Mouse (Mus musculus): ENCODE data around the gene Pgam1.
A peak's percentile ranks its signal among the peaks of the same experiment; 100 is the strongest.
"Not testable (repeated sequence)": the region's sequence is repeated elsewhere in the genome, so short reads cannot be mapped to it uniquely, and the experiment has no call there.

Pgam1 gene

GRCm38 (mm10) chr19:41910396-41910795 is 1.3 kb upstream of the Pgam1 start:
- DNase-seq (ENCODE audit: low read depth, low spot score): no peak

- no peak for DNase-seq (ENCODE audit: low read depth, low spot score)
Measured at GRCm38 (mm10) chr19:41912121-41913080, 678 bp downstream of the Pgam1 start.

DNA sequence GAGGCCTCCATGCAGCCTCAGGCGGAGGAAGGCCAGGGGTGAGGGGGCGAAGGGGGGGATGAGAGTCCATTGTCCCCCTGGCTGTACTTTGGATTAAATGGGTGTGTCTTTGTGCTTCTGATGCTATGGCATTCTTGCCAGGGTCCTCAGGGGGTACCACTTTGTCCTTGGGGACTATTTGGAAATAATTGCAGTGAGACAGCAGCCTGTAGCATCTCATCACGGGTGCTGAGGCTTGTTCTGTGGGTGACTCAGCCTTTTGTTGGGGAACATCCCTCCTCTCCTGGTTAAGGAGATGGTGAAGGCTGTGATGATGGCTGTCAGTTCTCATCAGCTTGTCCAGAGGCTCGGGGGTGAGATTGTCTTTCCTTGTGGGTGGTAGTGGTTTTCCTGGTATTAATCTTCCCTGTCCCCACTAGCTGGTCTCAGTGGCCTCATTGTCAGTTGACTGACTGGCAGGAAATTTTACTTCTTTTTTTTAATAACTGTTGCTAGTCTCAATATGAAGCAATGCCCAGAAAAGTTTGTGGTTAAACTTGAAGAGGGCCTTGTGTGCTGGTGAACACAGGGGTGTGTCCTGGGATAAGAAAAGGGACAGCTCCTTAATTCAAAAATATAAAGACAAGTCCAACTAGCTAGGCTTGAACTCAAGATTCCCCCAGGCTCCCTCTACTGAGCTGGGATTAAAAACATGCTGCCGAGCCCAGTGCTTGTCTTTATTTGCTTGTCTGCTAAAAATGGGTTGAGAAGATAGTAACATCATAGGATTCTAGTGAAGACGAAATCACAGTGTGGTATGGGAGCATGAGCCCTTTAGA is 2.3 kb downstream of the Pgam1 start:
- DNase-seq (ENCODE audit: low read depth, low spot score): no peak

DNA sequence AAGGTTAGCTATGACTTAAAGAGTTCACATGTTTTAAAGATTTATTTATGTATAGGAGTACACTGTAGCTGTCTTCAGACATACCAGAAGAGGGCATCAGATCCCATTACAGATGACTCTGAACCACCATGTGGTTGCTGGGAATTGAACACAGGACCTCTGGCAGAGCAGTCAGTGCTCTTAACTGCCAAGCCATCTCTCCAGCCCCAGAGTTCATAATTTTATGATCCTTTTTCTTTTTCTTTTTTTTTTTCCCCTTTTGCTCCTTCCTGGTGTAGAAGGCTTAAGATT is 2.8 kb downstream of the Pgam1 start:
- DNase-seq (ENCODE audit: low read depth, low spot score): not testable (repeated sequence)

- DNase-seq (ENCODE audit: low read depth, low spot score): no peak
Measured at GRCm38 (mm10) chr19:41915294-41915693, 3.6 kb downstream of the Pgam1 start.

DNA sequence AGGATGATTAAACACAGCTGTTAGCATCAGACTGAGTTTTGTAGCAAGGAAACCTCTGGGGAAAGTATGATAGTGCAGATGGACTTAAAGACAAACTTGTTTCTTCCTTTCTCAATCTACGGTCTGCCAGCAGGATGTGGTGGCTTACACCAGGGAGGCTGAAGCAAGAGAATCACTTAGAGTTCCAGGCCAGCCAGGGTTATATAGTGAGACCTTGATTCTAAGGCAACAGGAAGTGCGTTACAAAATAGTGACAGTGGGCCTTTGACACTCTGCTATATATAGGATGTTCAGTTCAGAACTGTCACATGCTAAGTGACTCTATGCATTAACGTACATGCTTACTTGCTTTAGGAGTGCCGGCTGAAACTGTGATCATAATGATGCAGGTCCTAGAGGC is 5.1 kb downstream of the Pgam1 start:
- DNase-seq (ENCODE audit: low read depth, low spot score): no peak

GRCm38 (mm10) chr19:41919471-41919870 is 7.7 kb downstream of the Pgam1 start:
- DNase-seq (ENCODE audit: low read depth, low spot score): no peak

DNA sequence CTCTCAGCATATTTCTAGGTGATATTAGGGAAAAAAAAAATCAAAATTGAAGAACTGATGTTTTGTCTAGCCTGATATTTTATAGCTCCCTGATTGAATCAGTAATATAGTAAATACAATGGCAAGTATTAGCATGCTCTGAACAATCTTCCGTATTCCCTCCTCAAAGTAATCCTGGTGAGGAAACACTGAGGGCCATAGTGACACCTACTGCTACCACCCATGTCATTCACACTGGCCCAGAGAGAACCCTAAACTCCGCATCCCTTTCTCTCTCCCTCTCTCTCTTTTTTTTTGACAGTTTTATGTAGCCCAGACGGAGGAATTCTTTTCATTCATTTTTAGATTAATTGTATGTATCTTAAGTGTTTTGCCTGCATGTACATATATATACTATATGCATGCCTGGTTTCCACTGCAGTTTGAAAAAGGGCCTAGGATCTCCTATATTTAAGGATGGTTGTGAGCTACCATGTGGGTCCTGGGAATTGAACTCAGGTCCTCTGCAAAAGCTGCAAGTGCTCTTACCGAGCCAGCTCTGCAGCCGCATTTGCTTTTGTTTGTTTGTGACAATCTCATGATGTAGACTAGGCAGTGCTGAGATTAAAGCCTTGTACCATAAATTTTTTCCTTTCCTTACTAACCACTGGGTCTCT is 8.8 kb downstream of the Pgam1 start:
- no peak for DNase-seq (ENCODE audit: low read depth, low spot score)

GRCm38 (mm10) chr19:41932686-41933085 is 21.0 kb downstream of the Pgam1 start:
- DNase-seq (ENCODE audit: low read depth, low spot score): no peak

- DNase-seq (ENCODE audit: low read depth, low spot score): peak; percentile 97
Measured at GRCm38 (mm10) chr19:41933179-41934086, 21.7 kb downstream of the Pgam1 start, which contains the start of the genes Exosc1 and Zdhhc16. Exosc1 (minus strand) TSS chr19:41933423. Zdhhc16 (plus strand) TSS chr19:41933480.

- DNase-seq (ENCODE audit: low read depth, low spot score): no peak
Measured at GRCm38 (mm10) chr19:41934124-41934523, 22.4 kb downstream of the Pgam1 start.

DNA sequence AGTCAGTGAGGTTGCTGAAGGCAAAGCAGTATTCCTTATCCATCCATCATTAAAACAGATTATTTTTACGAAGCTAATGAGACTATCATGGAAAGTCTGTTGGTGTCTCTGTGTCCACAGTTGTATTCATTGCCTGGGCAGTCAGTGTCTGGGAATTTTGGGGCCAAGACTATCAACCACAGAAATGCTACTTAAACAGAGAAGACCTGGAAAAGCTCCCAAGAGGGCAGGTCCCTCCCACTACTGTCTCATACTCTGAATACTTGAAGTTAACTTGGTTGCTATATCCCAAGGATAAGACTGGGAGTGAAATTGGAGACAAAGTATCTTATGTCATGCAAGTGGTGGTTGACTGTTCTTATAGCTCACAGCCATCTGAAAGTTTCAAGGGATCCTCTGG is 24.2 kb downstream of the Pgam1 start:
- no peak for DNase-seq (ENCODE audit: low read depth, low spot score)

GRCm38 (mm10) chr19:41938539-41938938 is 26.8 kb downstream of the Pgam1 start:
- no peak for DNase-seq (ENCODE audit: low read depth, low spot score)

- DNase-seq (ENCODE audit: low read depth, low spot score): no peak
Measured at GRCm38 (mm10) chr19:41943841-41944240, 32.1 kb downstream of the Pgam1 start.

GRCm38 (mm10) chr19:41952287-41952686 is 40.6 kb downstream of the Pgam1 start:
- DNase-seq (ENCODE audit: low read depth, low spot score): no peak

- no peak for DNase-seq (ENCODE audit: low read depth, low spot score)
Measured at GRCm38 (mm10) chr19:41953574-41953973, 41.9 kb downstream of the Pgam1 start.

All from skeletal muscle tissue, adult 2 months (tissue).